Mouse (Mus musculus): ENCODE data around the gene Pkib. TPM values are rescaled to one million over a fixed set of nuclear protein-coding genes. Genes with fewer than 3 reads are reported as not detected.

Gene Pkib
- 1.8 and 2.6 TPM in 2 replicates for polyA plus RNA-seq (2015; fragmentation: Nextera tagmentation; extraction: Ambion mirVana)

- Histone ChIP-seq H3K27ac (ENCODE audit: low read depth) (no peak within 1 kb of the TSS), H3K4me2 (ENCODE audit: low read depth, low read length) (peak within 1 kb of the TSS; percentile 72), H3K27me3 (ENCODE audit: insufficient read depth, low read length) (peaks cover 10% of the 10 kb centered on the region; the same call in 1 of the 2 replicates), H3K9ac (replicated peaks) (peak within 1 kb of the TSS; percentile 11; the same call in 1 of the 2 replicates), H3K9me3 (ENCODE audit: low read length) (peaks cover 5% of the 10 kb centered on the region; the same call in 1 of the 2 replicates), H3K4me3 (ENCODE audit: low read depth, low read length) (peak within 1 kb of the TSS; percentile 38), H3K4me1 (ENCODE audit: insufficient read depth) (peaks cover 12% of the 10 kb centered on the region), H3K36me3 (replicated peaks; ENCODE audit: insufficient read depth, low read length) (no peaks in the 10 kb centered on the region)
- 2% methylated on average over 41 of the region's 41 CpGs for WGBS (ENCODE audit: insufficient replicate concordance)
- peak; percentile 70 for ATAC-seq
- TF ChIP-seq EP300 (IDR thresholded peaks at IDR 0.05; ENCODE audit: low read depth) (no peak), CTCF (IDR thresholded peaks at IDR 0.05; ENCODE audit: low read depth) (no peak)
- DNase-seq: peak; percentile 66
These were observed at the start of gene Pkib for GRCm38 (mm10) chr10:57631896-57632867. Pkib (plus strand) TSS chr10:57631981.

GRCm38 (mm10) chr10:57583927-57584326 is 47.9 kb upstream of the Pkib start:
- no peak for ATAC-seq
- Histone ChIP-seq H3K36me3 (replicated peaks; ENCODE audit: insufficient read depth, low read length) (no peaks in the 10 kb centered on the region), H3K27ac (ENCODE audit: low read depth) (no peak overlapping the region), H3K27me3 (ENCODE audit: insufficient read depth, low read length) (no peaks in the 10 kb centered on the region), H3K4me3 (ENCODE audit: low read depth, low read length) (no peak overlapping the region), H3K4me1 (ENCODE audit: insufficient read depth) (no peaks in the 10 kb centered on the region), H3K9me3 (ENCODE audit: low read length) (no peaks in the 10 kb centered on the region), H3K9ac (replicated peaks) (no peak overlapping the region), H3K4me2 (ENCODE audit: low read depth, low read length) (no peak overlapping the region)
- DNase-seq: no peak
- 50% methylated on average over 1 of the region's 1 CpGs for WGBS (ENCODE audit: insufficient replicate concordance)
- TF ChIP-seq EP300 (IDR thresholded peaks at IDR 0.05; ENCODE audit: low read depth) (no peak), CTCF (IDR thresholded peaks at IDR 0.05; ENCODE audit: low read depth) (peak; percentile 44)

GRCm38 (mm10) chr10:57594266-57594665 is 37.5 kb upstream of the Pkib start:
- Histone ChIP-seq H3K27me3 (ENCODE audit: insufficient read depth, low read length) (no peaks in the 10 kb centered on the region), H3K9me3 (ENCODE audit: low read length) (no peaks in the 10 kb centered on the region), H3K4me3 (ENCODE audit: low read depth, low read length) (no peak overlapping the region), H3K27ac (ENCODE audit: low read depth) (no peak overlapping the region), H3K9ac (replicated peaks) (no peak overlapping the region), H3K36me3 (replicated peaks; ENCODE audit: insufficient read depth, low read length) (no peaks in the 10 kb centered on the region), H3K4me2 (ENCODE audit: low read depth, low read length) (no peak overlapping the region), H3K4me1 (ENCODE audit: insufficient read depth) (no peaks in the 10 kb centered on the region)
- 71% methylated on average over 2 of the region's 2 CpGs for WGBS (ENCODE audit: insufficient replicate concordance)
- no peak for DNase-seq
- ATAC-seq: no peak
- no peak for TF ChIP-seq EP300 (IDR thresholded peaks at IDR 0.05; ENCODE audit: low read depth)
- no peak for TF ChIP-seq CTCF (IDR thresholded peaks at IDR 0.05; ENCODE audit: low read depth)

- DNase-seq: no peak
- 52% methylated on average over 2 of the region's 2 CpGs for WGBS (ENCODE audit: insufficient replicate concordance)
- Histone ChIP-seq H3K27ac (ENCODE audit: low read depth) (no peak overlapping the region), H3K9me3 (ENCODE audit: low read length) (no peaks in the 10 kb centered on the region), H3K9ac (replicated peaks) (no peak overlapping the region), H3K4me1 (ENCODE audit: insufficient read depth) (no peaks in the 10 kb centered on the region), H3K36me3 (replicated peaks; ENCODE audit: insufficient read depth, low read length) (no peaks in the 10 kb centered on the region), H3K4me2 (ENCODE audit: low read depth, low read length) (no peak overlapping the region), H3K4me3 (ENCODE audit: low read depth, low read length) (no peak overlapping the region), H3K27me3 (ENCODE audit: insufficient read depth, low read length) (no peaks in the 10 kb centered on the region)
- no peak for ATAC-seq
- TF ChIP-seq EP300 (IDR thresholded peaks at IDR 0.05; ENCODE audit: low read depth): no peak
- no peak for TF ChIP-seq CTCF (IDR thresholded peaks at IDR 0.05; ENCODE audit: low read depth)
These were observed 34.6 kb upstream of the Pkib start for GRCm38 (mm10) chr10:57597172-57597571.

- no peak overlapping the region for H3K4me2 ChIP-seq (ENCODE audit: low read depth, low read length)
- ATAC-seq (no peak), DNase-seq (no peak)
- no peaks in the 10 kb centered on the region for H3K9me3 ChIP-seq (ENCODE audit: low read length)
- H3K4me1 ChIP-seq (ENCODE audit: insufficient read depth): no peaks in the 10 kb centered on the region
- H3K4me3 ChIP-seq (ENCODE audit: low read depth, low read length): no peak overlapping the region
- H3K36me3 ChIP-seq (replicated peaks; ENCODE audit: insufficient read depth, low read length): no peaks in the 10 kb centered on the region
- WGBS (ENCODE audit: insufficient replicate concordance): 71% methylated on average over 4 of the region's 4 CpGs
- H3K27me3 ChIP-seq (ENCODE audit: insufficient read depth, low read length): no peaks in the 10 kb centered on the region
- H3K9ac ChIP-seq (replicated peaks): no peak overlapping the region
- H3K27ac ChIP-seq (ENCODE audit: low read depth): no peak overlapping the region
- TF ChIP-seq EP300 (IDR thresholded peaks at IDR 0.05; ENCODE audit: low read depth): no peak
- TF ChIP-seq CTCF (IDR thresholded peaks at IDR 0.05; ENCODE audit: low read depth): no peak
These were observed 28.8 kb upstream of the Pkib start for GRCm38 (mm10) chr10:57602951-57603350.

GRCm38 (mm10) chr10:57623311-57623710 is 8.5 kb upstream of the Pkib start:
- Histone ChIP-seq H3K9me3 (ENCODE audit: low read length) (no peaks in the 10 kb centered on the region), H3K4me3 (ENCODE audit: low read depth, low read length) (no peak overlapping the region), H3K36me3 (replicated peaks; ENCODE audit: insufficient read depth, low read length) (no peaks in the 10 kb centered on the region), H3K9ac (replicated peaks) (no peak overlapping the region), H3K27me3 (ENCODE audit: insufficient read depth, low read length) (no peaks in the 10 kb centered on the region), H3K4me1 (ENCODE audit: insufficient read depth) (no peaks in the 10 kb centered on the region), H3K4me2 (ENCODE audit: low read depth, low read length) (no peak overlapping the region), H3K27ac (ENCODE audit: low read depth) (no peak overlapping the region)
- DNase-seq: no peak
- 83% methylated on average over 10 of the region's 10 CpGs for WGBS (ENCODE audit: insufficient replicate concordance)
- ATAC-seq: no peak
- TF ChIP-seq CTCF (IDR thresholded peaks at IDR 0.05; ENCODE audit: low read depth) (no peak), EP300 (IDR thresholded peaks at IDR 0.05; ENCODE audit: low read depth) (no peak)

Measured in liver, postnatal 0 days (tissue).